Mouse (Mus musculus) natural killer cell, adult 2 months (primary cell): ENCODE data around the gene Acox1.

Experiments
- DNase-seq, 2 experiments: peaks; one replicate each; pipeline ENCODE4 v3.0.0; 2022; ENCODE audit warnings: low spot score in 2 of 2

Acox1 gene

DNA sequence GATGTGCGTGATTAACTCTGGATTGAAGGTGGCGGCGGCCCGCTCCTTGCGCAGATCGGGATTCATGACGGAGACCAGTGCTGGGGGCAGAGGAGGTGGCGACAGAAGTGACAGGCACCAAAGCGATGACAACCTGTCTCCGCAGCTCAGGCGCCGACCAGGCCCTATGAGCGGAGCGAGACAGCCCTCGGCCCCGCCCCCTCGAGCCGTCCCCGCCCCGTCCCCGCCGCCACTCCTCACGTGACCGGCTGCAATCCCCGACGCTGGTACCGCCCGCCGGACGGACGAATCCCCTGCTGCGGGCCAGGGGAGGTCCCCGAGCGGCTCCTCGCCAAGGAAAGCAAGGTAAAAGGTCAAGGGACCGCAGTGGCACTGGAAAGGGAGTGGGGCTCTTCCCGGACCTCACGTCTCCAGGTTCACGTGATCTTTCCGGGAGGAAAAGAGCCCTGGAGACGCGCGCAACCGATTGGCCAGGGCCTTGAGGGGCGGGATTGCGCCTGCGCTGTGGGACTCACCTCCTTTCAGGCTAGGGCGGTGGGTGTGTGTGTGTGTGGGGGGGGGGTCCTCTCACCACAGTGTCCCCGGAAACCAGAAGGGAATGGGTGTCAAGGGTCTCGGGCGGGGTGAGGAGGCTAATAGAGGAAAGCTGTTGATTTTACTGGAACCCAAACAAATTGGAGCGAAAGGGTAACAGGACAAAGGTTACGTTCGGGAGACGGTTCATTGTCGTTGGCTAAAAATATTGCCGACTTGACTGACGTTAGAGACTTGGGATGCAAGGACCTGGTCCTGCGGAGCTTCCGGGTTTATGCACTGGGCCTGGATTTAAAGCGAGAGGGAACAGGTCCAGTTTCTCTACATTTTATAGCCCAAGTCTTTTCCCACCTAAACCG is at the start of gene Acox1, which contains the start of gene Ten1:
TSS of gene Acox1 (minus strand) at position 407 of the 893 bp plus-strand sequence.
TSS of gene Ten1 (plus strand) at position 217 of the 893 bp plus-strand sequence.
- peak; percentile 90 to 92 for DNase-seq

DNA sequence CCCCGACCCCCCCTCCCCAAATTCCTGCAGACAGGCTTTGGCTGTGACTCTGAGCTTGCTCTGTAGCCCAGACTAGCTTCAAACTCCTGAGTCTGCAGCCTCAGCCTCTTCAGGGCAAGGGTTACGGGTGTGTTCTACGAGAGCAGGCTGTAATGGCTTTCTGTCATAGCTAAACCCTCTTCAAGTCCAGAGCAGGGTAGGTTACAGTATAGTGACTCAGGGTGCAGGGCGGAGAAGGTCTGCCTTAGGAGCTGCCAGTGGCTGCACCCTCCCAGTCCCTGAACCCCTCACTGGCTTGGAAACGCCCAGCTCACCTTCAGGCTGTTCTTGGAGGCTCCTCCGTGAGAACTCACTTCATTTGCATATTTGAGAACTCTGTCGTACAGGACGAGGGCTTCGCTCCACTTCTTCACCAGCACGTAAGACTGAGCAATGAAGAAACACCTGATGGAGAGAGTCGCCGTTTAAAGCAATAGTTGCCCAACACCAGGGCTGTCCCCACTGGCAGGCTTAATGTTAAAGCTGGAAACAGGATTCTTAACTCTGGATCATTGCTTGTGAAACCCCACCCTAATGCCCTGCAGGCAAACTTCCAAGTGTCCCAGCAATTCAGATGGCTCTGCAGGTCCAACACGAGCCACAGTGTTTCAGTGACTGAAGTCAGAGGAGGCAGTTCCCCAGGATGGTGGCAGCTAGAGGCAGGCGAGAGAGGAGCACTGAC is 48.8 kb upstream of the Acox1 start:
- no peak for DNase-seq

DNA sequence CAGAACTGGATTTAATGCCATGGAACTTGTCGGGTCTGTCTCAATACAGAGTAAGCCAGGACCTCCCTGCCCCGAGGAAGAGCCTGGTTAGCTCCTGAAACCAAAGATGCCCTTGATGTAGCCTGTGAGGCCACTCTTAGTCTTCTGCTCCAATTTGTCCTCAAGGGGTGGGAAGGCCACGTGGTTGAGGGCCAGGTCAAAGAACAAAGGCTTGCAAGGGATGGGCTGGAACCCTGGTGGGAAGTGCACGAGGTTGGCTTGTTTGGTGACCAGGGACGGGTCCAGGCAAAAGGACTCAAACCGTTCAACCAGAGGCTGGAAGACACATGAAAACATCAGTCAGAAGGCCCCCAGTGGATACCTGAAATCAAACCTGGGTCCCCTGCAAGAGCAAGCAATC is 46.8 kb upstream of the Acox1 start:
- DNase-seq: no peak

GRCm38 (mm10) chr11:116244580-116244979 is 45.7 kb upstream of the Acox1 start:
- no peak for DNase-seq

- no peak for DNase-seq
These were observed 42.9 kb upstream of the Acox1 start for GRCm38 (mm10) chr11:116241744-116242235.

- no peak for DNase-seq
These were observed 41.0 kb upstream of the Acox1 start for GRCm38 (mm10) chr11:116239797-116240196.

GRCm38 (mm10) chr11:116237742-116238395 is 39.0 kb upstream of the Acox1 start, which contains the start of gene Evpl:
Evpl (minus strand) TSS chr11:116238077.
- DNase-seq: no peak

DNA sequence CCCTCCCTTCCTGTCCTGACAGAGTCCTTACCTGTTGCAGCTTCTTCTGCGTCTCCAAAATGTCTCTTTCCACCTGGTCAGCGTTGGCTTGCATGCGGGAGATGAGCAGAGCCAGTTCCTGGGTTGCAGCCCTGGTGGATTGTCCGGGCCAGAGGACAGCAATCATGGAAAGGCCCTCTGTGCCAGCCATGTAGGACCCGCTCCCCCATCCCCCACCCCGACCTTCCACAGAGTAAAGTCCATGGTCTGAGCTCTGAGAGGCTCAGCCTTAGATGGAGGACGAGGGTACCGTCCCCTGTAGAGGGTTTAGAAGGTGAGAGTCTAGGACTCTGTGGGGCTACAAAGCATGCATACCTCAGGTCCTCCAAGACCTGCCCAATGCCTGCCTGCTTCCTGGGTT is 36.1 kb upstream of the Acox1 start:
- no peak for DNase-seq

GRCm38 (mm10) chr11:116232427-116232826 is 33.6 kb upstream of the Acox1 start:
- no peak for DNase-seq

GRCm38 (mm10) chr11:116228699-116229098 is 29.9 kb upstream of the Acox1 start:
- DNase-seq: no peak

DNA sequence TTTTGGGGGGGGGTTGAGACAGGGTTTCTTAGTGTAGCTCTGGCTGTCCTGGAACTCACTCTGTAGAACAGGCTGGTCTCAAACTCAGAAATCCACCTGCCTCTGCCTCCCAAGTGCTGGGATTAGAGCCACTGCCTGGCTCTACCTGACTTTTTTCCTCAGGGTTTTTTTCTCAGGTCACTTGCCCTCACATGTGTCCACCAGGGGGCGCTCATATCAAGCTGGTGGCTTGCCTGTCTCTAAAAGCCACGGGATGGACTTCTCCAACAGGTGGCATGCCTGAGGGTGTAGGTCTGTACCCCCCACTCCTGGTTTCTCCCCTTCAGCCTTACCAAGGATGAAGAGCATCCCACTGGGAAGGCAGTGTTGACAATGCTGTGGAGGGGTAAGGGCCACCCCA is 27.6 kb upstream of the Acox1 start:
- peak; percentile 71 to 81 for DNase-seq

DNA sequence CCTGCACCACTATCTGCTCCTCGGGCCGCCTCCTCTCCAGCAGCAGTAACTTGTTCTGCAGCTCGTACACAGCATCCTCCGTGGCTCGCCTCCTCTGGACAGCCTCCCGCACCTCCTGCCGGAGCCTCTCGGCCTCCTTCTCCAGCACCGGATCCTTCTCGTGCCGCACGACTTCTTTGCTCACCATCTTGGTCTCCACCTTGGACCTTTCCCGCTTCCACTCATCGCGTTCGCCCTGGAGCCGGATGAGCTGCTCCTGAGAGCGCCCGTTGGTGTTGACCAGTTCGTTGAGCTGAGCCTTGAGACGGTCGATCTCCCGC is 23.9 kb upstream of the Acox1 start:
- DNase-seq: no peak

DNA sequence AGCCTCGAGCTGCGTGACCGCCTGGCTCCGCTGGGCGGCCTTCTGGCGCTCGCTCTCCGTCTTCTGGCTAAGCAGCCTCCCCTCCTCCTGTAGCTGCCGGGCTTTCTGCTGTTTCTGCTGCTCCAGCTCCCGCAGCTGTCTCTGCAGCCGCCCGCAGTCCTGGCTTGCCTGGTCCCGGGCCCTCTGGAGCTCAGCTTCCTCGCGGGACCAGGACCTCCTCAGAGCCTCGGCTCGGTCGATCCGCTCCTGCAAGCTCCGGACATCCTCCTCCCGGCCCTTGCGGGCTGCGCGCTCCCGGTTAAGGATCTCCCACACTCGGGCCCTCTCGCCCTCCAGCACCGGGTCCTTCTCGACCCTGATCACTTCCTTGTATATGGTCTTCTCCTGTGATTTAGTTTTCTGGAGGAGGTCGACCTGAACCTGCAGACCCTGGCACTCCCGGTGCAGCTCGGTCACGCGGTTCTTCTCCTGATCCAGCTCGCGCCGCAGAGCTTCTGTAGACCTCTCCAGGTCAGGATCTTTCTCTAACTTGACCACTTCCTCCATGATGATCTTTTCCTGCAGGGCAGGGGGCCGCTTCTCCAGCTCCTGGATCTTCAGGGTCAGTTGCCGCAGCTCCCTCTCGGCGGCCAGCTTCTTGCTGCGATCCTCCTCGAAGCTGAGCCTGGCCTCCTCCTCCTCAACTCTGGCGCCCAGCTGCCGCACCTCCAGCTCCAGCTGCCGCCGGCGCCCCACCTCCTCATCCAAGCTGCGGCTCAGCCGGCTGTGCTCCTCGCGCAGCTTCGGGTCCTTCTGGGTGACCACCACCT is 23.3 kb upstream of the Acox1 start:
- DNase-seq: no peak

GRCm38 (mm10) chr11:116219885-116220284 is 21.0 kb upstream of the Acox1 start:
- DNase-seq: peak; percentile 28 to 38

GRCm38 (mm10) chr11:116218737-116219400 is 20.0 kb upstream of the Acox1 start:
- peak in 1 of 2 experiments; percentile 21 for DNase-seq

GRCm38 (mm10) chr11:116218263-116218662 is 19.4 kb upstream of the Acox1 start:
- no peak for DNase-seq

DNA sequence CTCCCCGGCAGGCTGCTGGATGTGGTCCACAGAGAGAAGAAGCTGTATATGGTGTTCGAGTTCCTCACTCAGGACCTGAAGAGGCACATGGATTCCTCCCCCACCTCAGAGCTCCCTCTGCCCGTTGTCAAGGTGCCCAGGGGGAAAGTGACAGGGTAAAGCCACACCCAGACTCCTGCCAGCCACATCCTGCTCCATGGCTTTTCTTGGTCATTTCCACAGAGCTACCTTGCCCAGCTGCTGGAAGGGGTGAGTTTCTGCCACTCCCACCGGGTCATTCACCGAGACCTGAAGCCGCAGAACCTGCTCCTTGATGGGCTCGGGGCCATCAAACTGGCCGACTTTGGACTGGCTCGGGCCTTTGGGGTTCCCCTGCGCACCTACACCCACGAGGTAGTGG is 17.7 kb upstream of the Acox1 start:
- no peak for DNase-seq

- no peak for DNase-seq
These were observed 17.1 kb upstream of the Acox1 start for GRCm38 (mm10) chr11:116215991-116216390.

- peak in 1 of 2 experiments; percentile 26 for DNase-seq
These were observed 16.3 kb upstream of the Acox1 start for GRCm38 (mm10) chr11:116215181-116215580.

GRCm38 (mm10) chr11:116213877-116214510 is 15.1 kb upstream of the Acox1 start:
- DNase-seq: no peak
